Mouse (Mus musculus): ENCODE data around the gene Tbca. TPM values are rescaled to one million over a fixed set of nuclear protein-coding genes. Genes with fewer than 3 reads are reported as not detected.

Gene Tbca
- polyA plus RNA-seq, 1 experiment, result 341 TPM

DNA sequence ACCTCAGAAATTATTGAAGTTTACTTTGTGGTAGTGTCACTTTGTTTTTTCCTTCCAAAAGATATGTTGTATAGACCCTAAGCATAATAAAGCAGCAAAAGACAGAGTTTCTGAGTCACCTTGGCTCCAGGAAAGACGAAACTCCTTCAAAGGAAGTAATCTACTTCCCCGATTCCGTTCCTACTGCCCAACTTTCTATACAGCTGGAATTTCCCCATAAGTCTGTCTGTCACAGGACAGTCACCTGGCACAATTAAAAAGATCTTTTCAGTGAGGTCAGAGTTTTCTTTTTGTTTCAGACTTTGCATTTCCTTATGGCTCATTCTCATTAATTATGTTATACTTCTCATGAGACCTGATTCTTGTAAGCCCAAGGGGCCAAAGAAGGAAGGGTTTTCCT, 25.1 kb downstream of the Tbca start:
- no peak overlapping the region for H3K4me3 ChIP-seq (ENCODE audit: low read depth, low read length)
- no peaks in the 10 kb centered on the region for H3K36me3 ChIP-seq (ENCODE audit: control insufficient read depth, insufficient read depth, low read length, poor library complexity, severe bottlenecking)
- no peak overlapping the region for H3K9ac ChIP-seq (ENCODE audit: low read depth, poor library complexity, severe bottlenecking)
- TF ChIP-seq EP300 (IDR thresholded peaks at IDR 0.05; ENCODE audit: insufficient read depth, low read depth, low read length), result no peak
- TF ChIP-seq POLR2A (IDR thresholded peaks at IDR 0.05; ENCODE audit: insufficient read depth, low read length), result no peak
- no peak for TF ChIP-seq CTCF (IDR thresholded peaks at IDR 0.05; ENCODE audit: low read depth, low read length)
- H3K4me1 ChIP-seq (ENCODE audit: control insufficient read depth, insufficient read depth, low read length), result no peaks in the 10 kb centered on the region
- H3K9me3 ChIP-seq (replicated peaks; ENCODE audit: control insufficient read depth, insufficient read depth, low read length, poor library complexity, severe bottlenecking), result no peaks in the 10 kb centered on the region
- H3K27me3 ChIP-seq (ENCODE audit: control insufficient read depth, insufficient read depth, low read length, poor library complexity, severe bottlenecking), result no peaks in the 10 kb centered on the region
- H3K27ac ChIP-seq (ENCODE audit: insufficient read depth, low read length), result no peak overlapping the region

- Histone ChIP-seq H3K27me3 (ENCODE audit: control insufficient read depth, insufficient read depth, low read length, poor library complexity, severe bottlenecking) (no peaks in the 10 kb centered on the region), H3K36me3 (ENCODE audit: control insufficient read depth, insufficient read depth, low read length, poor library complexity, severe bottlenecking) (no peaks in the 10 kb centered on the region), H3K4me1 (ENCODE audit: control insufficient read depth, insufficient read depth, low read length) (no peaks in the 10 kb centered on the region), H3K27ac (ENCODE audit: insufficient read depth, low read length) (no peak overlapping the region), H3K9me3 (replicated peaks; ENCODE audit: control insufficient read depth, insufficient read depth, low read length, poor library complexity, severe bottlenecking) (no peaks in the 10 kb centered on the region; the same call in 1 of the 2 replicates), H3K4me3 (ENCODE audit: low read depth, low read length) (no peak overlapping the region), H3K9ac (ENCODE audit: low read depth, poor library complexity, severe bottlenecking) (no peak overlapping the region)
- no peak for TF ChIP-seq EP300 (IDR thresholded peaks at IDR 0.05; ENCODE audit: insufficient read depth, low read depth, low read length)
- no peak for TF ChIP-seq POLR2A (IDR thresholded peaks at IDR 0.05; ENCODE audit: insufficient read depth, low read length)
- no peak for TF ChIP-seq CTCF (IDR thresholded peaks at IDR 0.05; ENCODE audit: low read depth, low read length)
These were observed 31.8 kb downstream of the Tbca start for GRCm38 (mm10) chr13:94820516-94820915.

GRCm38 (mm10) chr13:94820956-94821355, 32.2 kb downstream of the Tbca start:
- TF ChIP-seq POLR2A (IDR thresholded peaks at IDR 0.05; ENCODE audit: insufficient read depth, low read length) (no peak), CTCF (IDR thresholded peaks at IDR 0.05; ENCODE audit: low read depth, low read length) (no peak), EP300 (IDR thresholded peaks at IDR 0.05; ENCODE audit: insufficient read depth, low read depth, low read length) (no peak)

GRCm38 (mm10) chr13:94826389-94826788, 37.7 kb downstream of the Tbca start:
- H3K9me3 ChIP-seq (replicated peaks; ENCODE audit: control insufficient read depth, insufficient read depth, low read length, poor library complexity, severe bottlenecking), result no peaks in the 10 kb centered on the region; the same call in 1 of the 2 replicates
- no peak overlapping the region for H3K9ac ChIP-seq (ENCODE audit: low read depth, poor library complexity, severe bottlenecking)
- no peaks in the 10 kb centered on the region for H3K4me1 ChIP-seq (ENCODE audit: control insufficient read depth, insufficient read depth, low read length)
- TF ChIP-seq POLR2A (IDR thresholded peaks at IDR 0.05; ENCODE audit: insufficient read depth, low read length), result no peak
- no peak for TF ChIP-seq EP300 (IDR thresholded peaks at IDR 0.05; ENCODE audit: insufficient read depth, low read depth, low read length)
- no peak for TF ChIP-seq CTCF (IDR thresholded peaks at IDR 0.05; ENCODE audit: low read depth, low read length)
- no peaks in the 10 kb centered on the region for H3K27me3 ChIP-seq (ENCODE audit: control insufficient read depth, insufficient read depth, low read length, poor library complexity, severe bottlenecking)
- no peak overlapping the region for H3K4me3 ChIP-seq (ENCODE audit: low read depth, low read length)
- H3K36me3 ChIP-seq (ENCODE audit: control insufficient read depth, insufficient read depth, low read length, poor library complexity, severe bottlenecking), result no peaks in the 10 kb centered on the region
- H3K27ac ChIP-seq (ENCODE audit: insufficient read depth, low read length), result no peak overlapping the region

More at GRCm38 (mm10) chr13:94820956-94821355, 32.2 kb downstream of the Tbca start:
- Histone ChIP-seq H3K27ac (ENCODE audit: insufficient read depth, low read length) (no peak overlapping the region), H3K36me3 (ENCODE audit: control insufficient read depth, insufficient read depth, low read length, poor library complexity, severe bottlenecking) (no peaks in the 10 kb centered on the region), H3K9me3 (replicated peaks; ENCODE audit: control insufficient read depth, insufficient read depth, low read length, poor library complexity, severe bottlenecking) (no peaks in the 10 kb centered on the region; the same call in 1 of the 2 replicates), H3K4me1 (ENCODE audit: control insufficient read depth, insufficient read depth, low read length) (no peaks in the 10 kb centered on the region), H3K9ac (ENCODE audit: low read depth, poor library complexity, severe bottlenecking) (no peak overlapping the region), H3K27me3 (ENCODE audit: control insufficient read depth, insufficient read depth, low read length, poor library complexity, severe bottlenecking) (no peaks in the 10 kb centered on the region), H3K4me3 (ENCODE audit: low read depth, low read length) (no peak overlapping the region)

GRCm38 (mm10) chr13:94826986-94827385, 38.3 kb downstream of the Tbca start:
- H3K4me3 ChIP-seq (ENCODE audit: low read depth, low read length), result no peak overlapping the region

GRCm38 (mm10) chr13:94827847-94828246, 39.1 kb downstream of the Tbca start:
- Histone ChIP-seq H3K4me1 (ENCODE audit: control insufficient read depth, insufficient read depth, low read length) (no peaks in the 10 kb centered on the region), H3K27me3 (ENCODE audit: control insufficient read depth, insufficient read depth, low read length, poor library complexity, severe bottlenecking) (no peaks in the 10 kb centered on the region), H3K9me3 (replicated peaks; ENCODE audit: control insufficient read depth, insufficient read depth, low read length, poor library complexity, severe bottlenecking) (no peaks in the 10 kb centered on the region; the same call in 1 of the 2 replicates), H3K9ac (ENCODE audit: low read depth, poor library complexity, severe bottlenecking) (no peak overlapping the region), H3K27ac (ENCODE audit: insufficient read depth, low read length) (no peak overlapping the region), H3K4me3 (ENCODE audit: low read depth, low read length) (no peak overlapping the region), H3K36me3 (ENCODE audit: control insufficient read depth, insufficient read depth, low read length, poor library complexity, severe bottlenecking) (peaks cover 3% of the 10 kb centered on the region)
- TF ChIP-seq CTCF (IDR thresholded peaks at IDR 0.05; ENCODE audit: low read depth, low read length) (no peak), POLR2A (IDR thresholded peaks at IDR 0.05; ENCODE audit: insufficient read depth, low read length) (no peak), EP300 (IDR thresholded peaks at IDR 0.05; ENCODE audit: insufficient read depth, low read depth, low read length) (no peak)

More at GRCm38 (mm10) chr13:94826986-94827385, 38.3 kb downstream of the Tbca start:
- no peak overlapping the region for H3K9ac ChIP-seq (ENCODE audit: low read depth, poor library complexity, severe bottlenecking)
- no peaks in the 10 kb centered on the region for H3K4me1 ChIP-seq (ENCODE audit: control insufficient read depth, insufficient read depth, low read length)
- no peak for TF ChIP-seq CTCF (IDR thresholded peaks at IDR 0.05; ENCODE audit: low read depth, low read length)
- TF ChIP-seq POLR2A (IDR thresholded peaks at IDR 0.05; ENCODE audit: insufficient read depth, low read length), result no peak
- TF ChIP-seq EP300 (IDR thresholded peaks at IDR 0.05; ENCODE audit: insufficient read depth, low read depth, low read length), result no peak
- H3K27ac ChIP-seq (ENCODE audit: insufficient read depth, low read length), result no peak overlapping the region
- H3K9me3 ChIP-seq (replicated peaks; ENCODE audit: control insufficient read depth, insufficient read depth, low read length, poor library complexity, severe bottlenecking), result no peaks in the 10 kb centered on the region; the same call in 1 of the 2 replicates
- no peaks in the 10 kb centered on the region for H3K27me3 ChIP-seq (ENCODE audit: control insufficient read depth, insufficient read depth, low read length, poor library complexity, severe bottlenecking)
- no peaks in the 10 kb centered on the region for H3K36me3 ChIP-seq (ENCODE audit: control insufficient read depth, insufficient read depth, low read length, poor library complexity, severe bottlenecking)
